Mouse (Mus musculus): ENCODE measurements around the gene AC124108.1. TPM values are rescaled to one million over a fixed set of nuclear protein-coding genes. Genes with fewer than 3 reads are reported as not detected.

AC124108.1 gene
- polyA plus RNA-seq, 1 experiment from 2014 or later: 0.35 TPM

- no peak overlapping the region for H3K4me3 ChIP-seq (replicated peaks; ENCODE audit: low read length)
- no peaks in the 10 kb centered on the region for H3K9me3 ChIP-seq (replicated peaks; ENCODE audit: control insufficient read depth, low read length)
- no peak overlapping the region for H3K4me2 ChIP-seq (ENCODE audit: low read depth, low read length)
- 31% methylated on average over 7 of the region's 7 CpGs for WGBS
- peaks cover 32% of the 10 kb centered on the region for H3K27me3 ChIP-seq (ENCODE audit: control insufficient read depth, insufficient read depth, low read length)
- H3K9ac ChIP-seq (ENCODE audit: low read length): no peak overlapping the region
- no peak for ATAC-seq (ENCODE audit: insufficient read depth, low FRiP score)
- H3K27ac ChIP-seq (ENCODE audit: low read length): no peak overlapping the region
- peaks cover 17% of the 10 kb centered on the region for H3K4me1 ChIP-seq (ENCODE audit: control insufficient read depth, insufficient read depth, low read length)
- H3K36me3 ChIP-seq (ENCODE audit: control insufficient read depth, insufficient read depth, low read length): no peaks in the 10 kb centered on the region
Observed at GRCm38 (mm10) chr1:132196337-132196736, 5.1 kb downstream of the AC124108.1 start.

- Histone ChIP-seq H3K9me3 (replicated peaks; ENCODE audit: control insufficient read depth, low read length) (no peaks in the 10 kb centered on the region), H3K9ac (ENCODE audit: low read length) (no peak overlapping the region), H3K27ac (ENCODE audit: low read length) (no peak overlapping the region), H3K4me1 (ENCODE audit: control insufficient read depth, insufficient read depth, low read length) (peaks cover 17% of the 10 kb centered on the region), H3K27me3 (ENCODE audit: control insufficient read depth, insufficient read depth, low read length) (peaks cover 19% of the 10 kb centered on the region), H3K36me3 (ENCODE audit: control insufficient read depth, insufficient read depth, low read length) (no peaks in the 10 kb centered on the region), H3K4me2 (ENCODE audit: low read depth, low read length) (no peak overlapping the region), H3K4me3 (replicated peaks; ENCODE audit: low read length) (no peak overlapping the region)
- WGBS: 26% methylated on average over 9 of the region's 9 CpGs
- no peak for ATAC-seq (ENCODE audit: insufficient read depth, low FRiP score)
Observed at GRCm38 (mm10) chr1:132197666-132198065, 6.4 kb downstream of the AC124108.1 start.

GRCm38 (mm10) chr1:132198401-132199071, 7.3 kb downstream of the AC124108.1 start:
- H3K4me2 ChIP-seq (ENCODE audit: low read depth, low read length): no peak overlapping the region
- peaks cover 12% of the 10 kb centered on the region; the same call in 1 of the 2 replicates for H3K27me3 ChIP-seq (ENCODE audit: control insufficient read depth, insufficient read depth, low read length)
- peaks cover 17% of the 10 kb centered on the region for H3K4me1 ChIP-seq (ENCODE audit: control insufficient read depth, insufficient read depth, low read length)
- no peaks in the 10 kb centered on the region for H3K36me3 ChIP-seq (ENCODE audit: control insufficient read depth, insufficient read depth, low read length)
- WGBS: 86% methylated on average over 16 of the region's 16 CpGs
- no peak overlapping the region for H3K4me3 ChIP-seq (replicated peaks; ENCODE audit: low read length)
- no peak overlapping the region for H3K9ac ChIP-seq (ENCODE audit: low read length)
- no peak overlapping the region for H3K27ac ChIP-seq (ENCODE audit: low read length)
- no peaks in the 10 kb centered on the region for H3K9me3 ChIP-seq (replicated peaks; ENCODE audit: control insufficient read depth, low read length)
- no peak for ATAC-seq (ENCODE audit: insufficient read depth, low FRiP score)

GRCm38 (mm10) chr1:132199244-132199643, 8.0 kb downstream of the AC124108.1 start:
- no peaks in the 10 kb centered on the region for H3K9me3 ChIP-seq (replicated peaks; ENCODE audit: control insufficient read depth, low read length)
- no peak overlapping the region for H3K4me2 ChIP-seq (ENCODE audit: low read depth, low read length)
- H3K36me3 ChIP-seq (ENCODE audit: control insufficient read depth, insufficient read depth, low read length): no peaks in the 10 kb centered on the region
- no peak overlapping the region for H3K4me3 ChIP-seq (replicated peaks; ENCODE audit: low read length)
- H3K27ac ChIP-seq (ENCODE audit: low read length): no peak overlapping the region
- H3K9ac ChIP-seq (ENCODE audit: low read length): no peak overlapping the region
- ATAC-seq (ENCODE audit: insufficient read depth, low FRiP score): no peak
- 80% methylated on average over 6 of the region's 6 CpGs for WGBS
- H3K4me1 ChIP-seq (ENCODE audit: control insufficient read depth, insufficient read depth, low read length): peaks cover 17% of the 10 kb centered on the region
- peaks cover 5% of the 10 kb centered on the region; the same call in 1 of the 2 replicates for H3K27me3 ChIP-seq (ENCODE audit: control insufficient read depth, insufficient read depth, low read length)

- peak overlapping the region; percentile 72 for H3K27ac ChIP-seq (ENCODE audit: low read length)
- no peak overlapping the region for H3K4me3 ChIP-seq (replicated peaks; ENCODE audit: low read length)
- H3K36me3 ChIP-seq (ENCODE audit: control insufficient read depth, insufficient read depth, low read length): no peaks in the 10 kb centered on the region
- no peak for ATAC-seq (ENCODE audit: insufficient read depth, low FRiP score)
- peaks cover 17% of the 10 kb centered on the region for H3K4me1 ChIP-seq (ENCODE audit: control insufficient read depth, insufficient read depth, low read length)
- 0 out of 2 replicates have a peak, but pooled peaks cover 5% of the 10 kb centered on the region for H3K27me3 ChIP-seq (ENCODE audit: control insufficient read depth, insufficient read depth, low read length)
- 18% methylated on average over 12 of the region's 12 CpGs for WGBS
- H3K4me2 ChIP-seq (ENCODE audit: low read depth, low read length): 0 out of 2 replicates have a peak overlapping the region, but pooled peaks have one; percentile 23
- H3K9ac ChIP-seq (ENCODE audit: low read length): 0 out of 2 replicates have a peak overlapping the region, but pooled peaks have one; percentile 23
- H3K9me3 ChIP-seq (replicated peaks; ENCODE audit: control insufficient read depth, low read length): no peaks in the 10 kb centered on the region
Observed at GRCm38 (mm10) chr1:132199934-132200333, 8.7 kb downstream of the AC124108.1 start.

GRCm38 (mm10) chr1:132200562-132201510, 9.6 kb downstream of the AC124108.1 start:
- H3K9ac ChIP-seq (ENCODE audit: low read length): 0 out of 2 replicates have a peak overlapping the region, but pooled peaks have one; percentile 10
- peaks cover 10% of the 10 kb centered on the region for H3K4me1 ChIP-seq (ENCODE audit: control insufficient read depth, insufficient read depth, low read length)
- peak overlapping the region; percentile 72 for H3K27ac ChIP-seq (ENCODE audit: low read length)
- H3K4me3 ChIP-seq (replicated peaks; ENCODE audit: low read length): 0 out of 2 replicates have a peak overlapping the region, but pooled peaks have one; percentile 5
- no peaks in the 10 kb centered on the region for H3K36me3 ChIP-seq (ENCODE audit: control insufficient read depth, insufficient read depth, low read length)
- H3K27me3 ChIP-seq (ENCODE audit: control insufficient read depth, insufficient read depth, low read length): 0 out of 2 replicates have a peak, but pooled peaks cover 5% of the 10 kb centered on the region
- no peaks in the 10 kb centered on the region for H3K9me3 ChIP-seq (replicated peaks; ENCODE audit: control insufficient read depth, low read length)
- 12% methylated on average over 11 of the region's 11 CpGs for WGBS
- peak; percentile 89 for ATAC-seq (ENCODE audit: insufficient read depth, low FRiP score)
- 0 out of 2 replicates have a peak overlapping the region, but pooled peaks have one; percentile 23 for H3K4me2 ChIP-seq (ENCODE audit: low read depth, low read length)

- H3K4me1 ChIP-seq (ENCODE audit: control insufficient read depth, insufficient read depth, low read length): peaks cover 6% of the 10 kb centered on the region; the same call in 1 of the 2 replicates
- WGBS: 42% methylated on average over 4 of the region's 4 CpGs
- H3K4me3 ChIP-seq (replicated peaks; ENCODE audit: low read length): no peak overlapping the region
- no peak for ATAC-seq (ENCODE audit: insufficient read depth, low FRiP score)
- peak overlapping the region; percentile 32; the same call in 1 of the 2 replicates for H3K27ac ChIP-seq (ENCODE audit: low read length)
- no peaks in the 10 kb centered on the region for H3K9me3 ChIP-seq (replicated peaks; ENCODE audit: control insufficient read depth, low read length)
- 0 out of 2 replicates have a peak, but pooled peaks cover 5% of the 10 kb centered on the region for H3K27me3 ChIP-seq (ENCODE audit: control insufficient read depth, insufficient read depth, low read length)
- H3K9ac ChIP-seq (ENCODE audit: low read length): 0 out of 2 replicates have a peak overlapping the region, but pooled peaks have one; percentile 10
- H3K36me3 ChIP-seq (ENCODE audit: control insufficient read depth, insufficient read depth, low read length): no peaks in the 10 kb centered on the region
- no peak overlapping the region for H3K4me2 ChIP-seq (ENCODE audit: low read depth, low read length)
Observed at GRCm38 (mm10) chr1:132201511-132201860, 10.2 kb downstream of the AC124108.1 start.

- Histone ChIP-seq H3K36me3 (ENCODE audit: control insufficient read depth, insufficient read depth, low read length) (no peaks in the 10 kb centered on the region), H3K27ac (ENCODE audit: low read length) (no peak overlapping the region), H3K27me3 (ENCODE audit: control insufficient read depth, insufficient read depth, low read length) (0 out of 2 replicates have a peak, but pooled peaks cover 5% of the 10 kb centered on the region), H3K9me3 (replicated peaks; ENCODE audit: control insufficient read depth, low read length) (no peaks in the 10 kb centered on the region), H3K9ac (ENCODE audit: low read length) (no peak overlapping the region), H3K4me3 (replicated peaks; ENCODE audit: low read length) (no peak overlapping the region), H3K4me1 (ENCODE audit: control insufficient read depth, insufficient read depth, low read length) (peaks cover 3% of the 10 kb centered on the region; the same call in 1 of the 2 replicates), H3K4me2 (ENCODE audit: low read depth, low read length) (no peak overlapping the region)
- no peak for ATAC-seq (ENCODE audit: insufficient read depth, low FRiP score)
- 44% methylated on average over 2 of the region's 2 CpGs for WGBS
Observed at GRCm38 (mm10) chr1:132201936-132202335, 10.7 kb downstream of the AC124108.1 start.

All from stomach, embryonic 16.5 days (tissue).